Mouse (Mus musculus) frontal cortex, postnatal 36 days (tissue): ENCODE data around the gene F8.

Experiments
- DNase-seq, 2 experiments: peaks; one replicate each; pipeline ENCODE4 v3.0.0; 2022; ENCODE audit warnings: low spot score in 2 of 2

The F8 gene

GRCm38 (mm10) chrX:75138182-75138581 is 244.2 kb downstream of the F8 start:
- DNase-seq = no peak

DNA sequence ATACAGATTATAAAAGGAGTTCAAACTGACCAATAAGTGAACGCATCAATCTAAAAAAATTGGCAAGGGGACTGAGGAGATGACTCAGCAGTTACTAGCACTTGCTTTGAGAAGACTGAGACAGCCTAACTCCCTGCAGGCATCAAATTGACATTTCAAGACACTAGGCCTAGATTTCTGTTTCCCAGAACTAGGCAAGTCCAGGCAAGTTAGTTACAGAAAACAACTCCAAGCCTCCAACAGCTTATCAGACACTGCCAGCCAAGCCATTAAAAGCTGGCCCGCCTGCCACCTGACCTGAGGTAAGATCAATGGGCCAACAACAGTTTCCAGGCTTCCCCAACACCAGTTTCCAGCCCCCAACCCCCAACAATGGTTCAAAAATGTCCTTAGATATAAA is 244.7 kb downstream of the F8 start:
- no peak for DNase-seq

DNA sequence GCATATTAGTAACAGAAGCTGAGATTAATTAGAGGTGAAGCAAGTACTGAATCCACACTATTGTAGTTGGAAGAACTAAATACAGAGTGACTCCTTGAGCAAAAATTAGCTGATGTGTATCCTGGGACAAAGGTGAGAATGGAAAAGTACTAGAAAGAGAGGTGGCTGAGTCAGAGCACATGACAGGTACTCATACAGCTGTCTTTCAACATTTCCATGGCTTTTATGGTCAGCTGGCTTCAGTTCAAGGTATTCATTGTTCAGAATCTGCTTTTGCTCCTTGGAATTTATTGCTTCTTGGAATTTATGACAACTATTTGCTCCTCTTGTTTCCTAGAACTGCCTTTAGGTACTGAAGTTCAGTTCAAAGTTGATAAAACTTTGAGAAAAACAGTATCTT is 245.5 kb downstream of the F8 start:
- no peak for DNase-seq

- DNase-seq = peak; percentile 62 to 66
Observed at GRCm38 (mm10) chrX:75130467-75131160, 251.8 kb downstream of the F8 start, which contains the start of gene Mpp1. TSS of gene Mpp1 (minus strand) at chrX:75131016.

- DNase-seq = no peak
Observed at GRCm38 (mm10) chrX:75129474-75129873, 252.9 kb downstream of the F8 start.

- DNase-seq = no peak
Observed at GRCm38 (mm10) chrX:75128333-75128980, 254.0 kb downstream of the F8 start.

GRCm38 (mm10) chrX:75126893-75127292 is 255.5 kb downstream of the F8 start:
- DNase-seq = no peak

DNA sequence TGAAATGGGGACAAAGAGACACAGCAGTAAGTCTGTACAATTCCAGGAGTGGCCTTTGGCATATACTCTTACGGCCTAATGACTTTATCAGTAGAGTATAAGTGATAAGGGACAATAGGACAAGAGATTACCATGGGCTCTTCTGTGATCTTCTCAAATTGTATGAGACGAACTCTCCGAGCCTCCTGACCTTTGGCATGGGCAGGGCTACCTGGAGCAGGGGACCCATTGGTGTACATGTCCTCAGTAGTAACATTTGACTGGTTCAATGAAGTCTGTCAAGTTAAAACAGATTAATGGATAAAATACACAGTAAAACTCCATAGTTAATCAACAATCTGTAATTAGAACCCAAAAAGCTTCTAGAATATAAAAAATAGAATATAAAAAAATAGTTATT is 256.8 kb downstream of the F8 start:
- DNase-seq = no peak
